Mouse (Mus musculus) cerebellum, adult 2 months (tissue): ENCODE measurements at regions not wholly inside any gene's neighbourhood (a gene's known extent, or its start where the extent isn't known, plus 50 kb on each side); places are given as distances from the start of the nearest gene placed in this dataset.

Experiments
- CTCF ChIP-seq: fragments of 200-500 bp; IDR thresholded peaks from 2 replicates; pipeline ENCODE4 v1.5.1; 2011; ENCODE audit warnings: low read depth, mild to moderate bottlenecking, control low read depth, low read length, moderate library complexity, borderline replicate concordance; ENCODE audit not compliant: insufficient read depth
- POLR2A ChIP-seq: fragments of 200-500 bp; IDR thresholded peaks from 2 replicates; pipeline ENCODE4 v1.6.1; 2011; ENCODE audit warnings: low read length, control low read depth, borderline replicate concordance; ENCODE audit not compliant: insufficient read depth

DNA sequence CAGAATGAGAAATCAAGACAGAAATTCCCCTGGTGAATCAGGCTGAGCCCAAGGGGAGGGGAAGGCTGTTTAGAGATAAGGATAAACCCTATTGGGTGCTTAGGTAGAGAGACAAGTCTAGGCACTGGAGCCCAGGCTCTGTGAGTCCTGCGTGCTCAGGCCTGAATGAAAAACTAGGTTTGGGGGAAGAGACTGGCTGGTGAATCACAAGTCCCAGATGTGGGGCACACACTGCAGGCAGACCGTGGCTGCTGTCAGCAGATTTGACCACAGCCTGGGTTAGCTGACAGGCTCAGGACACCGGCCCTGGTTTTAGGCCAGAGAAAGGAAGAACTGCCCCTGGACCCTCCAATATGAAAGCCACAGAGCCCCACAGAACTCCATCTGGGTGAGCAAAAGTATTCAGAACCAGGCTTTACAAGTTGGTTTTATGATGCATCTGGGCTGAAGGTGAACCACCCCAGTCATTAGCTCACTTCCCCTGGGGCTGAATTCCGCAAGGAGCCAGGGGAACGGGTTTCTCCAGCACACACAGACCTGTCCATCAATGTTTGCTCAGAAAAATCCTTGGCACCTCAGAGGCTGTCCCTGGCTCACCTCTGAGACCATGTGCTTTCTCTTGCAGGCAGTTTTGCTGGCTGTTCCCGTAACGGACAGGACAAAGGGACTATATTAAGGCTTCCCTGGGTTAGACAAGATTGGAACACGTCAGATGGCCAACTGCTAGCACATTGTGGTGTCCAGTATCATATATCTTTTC, 73.8 kb upstream of the Eif4g2 start:
- TF ChIP-seq POLR2A (no peak), CTCF (no peak)
